Mouse (Mus musculus) kidney, postnatal 36 days (tissue): ENCODE measurements around the gene Palld.

Experiments used
- DNase-seq, 2 experiments: peaks; one replicate each; pipeline ENCODE4 v3.0.0; 2021 to 2022; ENCODE audit warnings: mixed read lengths in 2 of 2

Palld gene

DNA sequence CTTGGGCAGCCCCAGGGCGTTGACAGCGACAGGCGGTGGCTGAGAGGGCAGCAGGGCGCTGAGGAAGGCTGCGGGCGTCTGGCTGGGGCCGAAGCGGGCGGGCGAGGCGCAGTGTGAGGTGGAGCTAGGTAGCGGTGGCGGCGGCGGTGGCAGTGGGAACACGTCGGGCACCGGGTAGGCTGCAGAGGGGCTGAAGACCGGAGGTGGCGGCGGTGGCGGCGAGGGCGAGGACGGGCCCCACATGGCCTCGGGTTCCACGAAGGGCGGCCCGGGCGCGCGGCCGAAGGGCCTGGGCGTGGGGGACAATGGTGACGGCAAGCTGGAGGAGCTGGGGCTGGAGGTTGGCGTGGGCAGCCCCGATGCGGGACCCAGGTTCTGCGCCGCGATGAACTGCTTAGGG, 352.9 kb downstream of the Palld start:
- no peak for DNase-seq

DNA sequence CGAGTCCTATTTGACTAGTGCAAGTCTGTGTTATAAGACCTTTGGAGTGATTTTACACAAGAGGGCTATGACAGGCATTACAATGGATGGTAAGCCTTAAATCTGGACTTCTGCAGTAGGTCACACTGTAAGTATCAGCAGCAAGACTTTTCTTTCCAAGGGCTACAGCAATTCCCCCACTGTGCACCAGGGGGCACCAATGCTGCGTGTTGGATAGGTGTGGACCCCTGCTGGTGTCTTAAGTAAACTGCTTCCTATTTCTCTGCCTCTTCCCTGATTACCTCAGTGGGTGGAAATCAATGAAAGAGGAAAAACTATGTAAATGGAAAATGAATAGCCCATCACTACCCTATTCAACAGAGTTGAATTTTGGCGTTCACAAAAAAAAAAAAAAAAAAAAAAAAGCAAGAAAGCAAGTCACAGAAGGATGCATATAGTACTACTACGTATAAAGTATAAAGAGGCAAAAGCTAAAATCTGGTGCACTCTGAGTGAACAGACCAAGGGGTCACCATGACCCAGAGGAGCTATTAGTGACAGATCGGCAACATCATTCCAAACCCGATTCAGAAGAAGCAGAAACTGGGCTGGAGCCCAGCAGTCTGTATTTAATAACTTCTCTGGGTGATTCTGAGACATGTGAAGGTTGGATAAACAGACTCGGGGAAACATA, 362.5 kb downstream of the Palld start:
- DNase-seq, result peak; percentile 84 to 91

DNA sequence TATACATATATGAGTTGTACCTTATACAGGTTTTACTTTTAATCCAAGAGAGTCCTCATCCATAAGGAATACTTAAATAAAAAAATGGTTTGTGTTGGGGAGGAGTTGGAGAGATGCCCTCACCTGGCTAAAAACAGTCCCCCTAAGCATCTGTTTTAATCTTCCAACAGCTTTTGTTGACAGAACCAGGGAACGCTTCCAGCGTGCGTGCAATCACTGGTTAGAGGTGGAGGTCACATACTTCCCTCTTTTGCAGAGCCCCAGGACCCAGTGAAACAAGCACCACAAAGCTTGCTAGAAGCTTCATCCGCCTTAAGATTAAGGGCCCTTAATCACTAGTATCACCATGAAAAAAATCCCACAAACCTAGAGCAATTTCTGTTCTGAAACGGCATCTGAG, 365.0 kb downstream of the Palld start:
- no peak for DNase-seq

- DNase-seq, result no peak
Measured at GRCm38 (mm10) chr8:61535472-61535871, 367.0 kb downstream of the Palld start.

DNA sequence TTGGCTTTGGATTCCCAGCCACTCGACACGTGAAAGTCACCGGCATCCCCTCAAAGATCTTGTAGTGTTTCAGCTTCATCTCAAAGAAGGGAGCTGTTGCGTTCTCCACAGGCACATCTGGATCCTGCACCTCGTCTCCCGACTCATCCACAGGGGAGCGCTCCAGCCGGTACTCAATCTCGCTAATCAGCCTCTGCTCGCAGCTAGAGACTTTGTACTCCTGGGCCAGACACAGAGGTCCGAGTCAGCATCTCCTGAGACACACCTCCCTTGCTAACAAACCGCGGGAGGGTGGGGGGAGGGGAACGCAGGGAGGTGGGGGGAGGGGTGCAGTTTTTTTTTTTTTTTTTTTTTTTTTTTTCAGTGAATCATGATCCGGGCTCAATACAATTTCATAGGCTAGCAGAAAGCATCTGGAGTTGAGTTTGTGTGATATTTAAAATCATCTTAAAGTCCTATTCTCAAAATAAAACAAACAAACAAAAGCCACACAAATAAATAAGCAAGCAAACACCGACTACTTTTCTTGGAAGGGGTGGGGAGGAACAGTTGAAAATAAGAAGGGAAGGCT, 369.0 kb downstream of the Palld start:
- peak; percentile 62 for DNase-seq

DNA sequence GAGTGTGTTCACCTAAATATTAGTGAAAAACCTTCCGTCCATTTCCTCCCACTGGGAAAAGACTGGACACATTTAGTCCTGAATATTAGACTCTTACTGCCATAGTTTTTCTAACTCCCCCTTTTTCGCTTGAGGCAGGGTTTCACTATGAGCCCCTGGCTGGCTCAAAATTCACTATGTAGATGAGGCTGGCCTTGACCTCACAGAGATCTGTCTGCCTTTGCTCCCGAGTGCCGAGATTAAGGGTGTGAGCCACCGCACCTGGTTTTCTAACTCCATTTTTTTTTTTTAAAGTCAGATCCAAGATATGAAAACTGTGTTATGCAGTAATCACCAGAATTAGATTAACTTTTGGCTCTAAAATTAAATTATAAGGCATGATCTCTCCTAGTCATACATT, 369.7 kb downstream of the Palld start:
- no peak for DNase-seq

DNA sequence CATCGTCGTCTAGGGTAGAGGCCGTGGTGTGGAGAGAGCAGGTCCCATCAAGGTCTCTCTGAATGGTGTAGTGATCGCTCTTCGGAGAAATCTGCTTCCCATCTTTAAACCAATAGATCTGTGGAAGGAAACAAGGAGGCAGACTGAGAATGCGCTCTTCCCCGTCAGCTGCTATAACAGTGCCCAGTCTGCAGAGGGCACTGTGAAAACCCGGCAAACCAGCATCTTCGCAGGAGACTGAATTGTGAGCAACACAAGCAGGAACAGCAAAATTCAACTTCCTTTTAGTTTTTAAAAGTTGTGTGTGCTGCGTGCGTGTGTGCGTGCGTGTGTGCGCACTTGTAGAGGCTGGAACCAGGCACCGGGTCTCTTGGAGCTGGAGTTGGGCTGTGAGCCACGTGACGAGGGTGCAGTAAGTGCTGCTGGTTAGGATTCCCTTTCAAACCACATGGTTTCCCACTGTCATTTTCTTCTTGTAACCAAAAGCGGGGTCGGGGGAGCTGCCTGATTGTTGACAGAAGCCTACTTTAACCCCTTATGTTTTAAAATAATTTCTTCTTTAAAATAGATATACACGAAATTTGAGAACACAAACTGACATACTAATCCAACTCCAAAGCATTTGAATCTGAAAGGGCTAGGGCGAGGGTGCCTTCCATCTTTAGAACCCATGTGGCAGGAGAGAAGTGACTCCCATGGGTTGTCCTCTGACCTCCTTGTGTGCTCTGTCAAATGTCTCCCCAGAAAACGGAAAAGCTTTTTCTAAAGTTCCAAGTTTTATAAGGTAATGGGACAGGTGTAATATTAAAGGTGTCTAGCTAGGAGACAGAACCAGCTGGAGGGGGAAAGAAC, 370.3 kb downstream of the Palld start:
- no peak for DNase-seq

GRCm38 (mm10) chr8:61528642-61529041, 373.8 kb downstream of the Palld start:
- no peak for DNase-seq

DNA sequence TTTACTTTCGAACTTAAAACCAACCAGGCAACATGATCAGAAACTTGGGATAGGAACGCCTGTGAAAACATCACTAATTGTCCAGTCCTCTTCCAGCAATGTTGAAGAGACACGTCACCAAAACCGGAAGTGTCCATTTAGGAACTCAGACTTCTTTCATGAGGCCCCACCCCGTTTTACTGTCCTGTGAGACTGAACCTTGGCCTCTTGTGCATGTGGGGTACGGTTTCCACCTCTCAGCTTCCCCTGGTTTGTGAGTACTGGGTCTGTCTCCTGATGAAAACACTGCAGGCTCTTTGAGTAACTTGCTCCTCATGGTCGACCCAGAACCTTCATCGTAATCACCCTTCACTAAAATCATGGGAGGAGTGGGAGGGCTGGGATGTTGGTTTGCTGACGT, 374.3 kb downstream of the Palld start:
- no peak for DNase-seq

DNA sequence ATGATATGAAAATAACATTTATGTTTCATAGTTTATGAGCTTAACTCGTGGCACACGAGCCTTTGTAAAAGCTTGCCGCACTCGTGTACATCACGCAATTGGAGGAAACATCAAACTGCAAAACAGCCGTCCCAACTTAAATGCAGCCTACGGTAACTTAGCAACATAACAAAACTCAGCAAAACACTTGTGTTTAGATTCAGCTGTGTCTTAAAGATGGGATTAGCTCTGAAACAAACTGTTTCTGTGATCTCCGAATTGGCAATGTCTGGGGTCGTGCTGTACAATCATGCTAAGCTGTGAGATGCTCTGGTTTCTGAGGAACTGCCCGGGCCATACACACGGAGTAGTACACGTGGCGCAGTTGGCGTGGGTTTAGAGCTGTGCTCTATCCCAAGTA, 375.5 kb downstream of the Palld start:
- no peak for DNase-seq

DNA sequence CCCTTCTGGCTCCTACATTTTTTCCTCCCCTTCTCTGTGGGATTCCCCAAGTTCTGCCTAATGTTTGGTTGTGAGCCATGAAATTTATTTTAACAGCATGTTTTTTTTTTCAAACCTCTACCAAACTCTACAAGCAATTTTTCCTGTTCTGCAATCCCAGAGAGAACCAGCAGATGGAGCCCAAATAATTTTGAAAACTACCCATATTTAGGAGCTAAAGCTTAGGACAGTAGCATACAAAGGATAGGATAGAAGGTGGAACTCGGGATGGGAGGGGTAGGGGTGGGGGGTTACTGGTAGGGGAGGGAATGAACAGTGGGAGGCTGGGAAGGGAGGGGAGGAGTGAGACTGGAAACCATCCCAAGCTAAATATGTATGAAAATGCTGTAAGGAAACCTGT, 380.4 kb downstream of the Palld start:
- peak; percentile 16 to 54 for DNase-seq

- peak; percentile 19 to 34 for DNase-seq
Measured at GRCm38 (mm10) chr8:61517502-61518185, 384.8 kb downstream of the Palld start.

DNA sequence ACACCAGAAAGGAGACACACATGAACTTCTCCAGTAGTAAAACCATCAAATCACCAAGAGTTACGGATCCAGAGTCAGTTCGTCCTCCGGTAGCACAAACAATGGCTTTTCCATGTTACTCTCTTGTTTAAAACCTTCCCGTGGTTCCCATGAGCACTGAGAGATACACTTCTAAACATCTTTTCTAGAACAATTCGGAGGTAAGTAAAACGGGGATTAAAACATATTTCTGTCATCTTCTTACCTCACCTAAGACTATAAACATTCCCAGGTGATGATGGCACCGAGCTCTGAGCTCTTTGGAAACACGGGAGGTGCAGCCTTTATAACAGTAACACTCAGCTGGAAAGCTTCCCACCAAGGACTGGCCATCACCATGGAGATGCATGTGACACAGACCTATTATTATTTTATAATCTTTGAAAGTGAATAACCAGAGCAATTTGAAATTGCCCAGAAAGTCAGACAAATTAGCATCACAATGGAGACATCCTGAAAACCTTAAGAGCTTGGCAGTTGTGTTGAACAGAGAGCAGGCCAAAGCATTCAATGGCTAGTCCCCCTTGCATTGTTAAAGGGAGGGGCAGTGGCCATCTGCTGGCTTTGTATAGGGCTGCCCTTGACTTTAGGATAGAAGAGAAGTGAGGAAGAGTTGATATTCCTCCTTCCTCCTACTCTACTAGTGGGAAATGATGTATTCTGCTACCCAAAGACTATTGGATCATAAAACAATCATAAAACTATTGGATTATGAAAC, 385.6 kb downstream of the Palld start:
- no peak for DNase-seq

GRCm38 (mm10) chr8:61515931-61516744, 386.4 kb downstream of the Palld start:
- DNase-seq, result peak; percentile 74 to 90

GRCm38 (mm10) chr8:61515110-61515930, 387.2 kb downstream of the Palld start:
- no peak for DNase-seq

- DNase-seq, result no peak
Measured at GRCm38 (mm10) chr8:61502277-61502676, 400.2 kb downstream of the Palld start.

GRCm38 (mm10) chr8:61500914-61501313, 401.6 kb downstream of the Palld start:
- no peak for DNase-seq

GRCm38 (mm10) chr8:61499035-61499434, 403.5 kb downstream of the Palld start:
- peak; percentile 62 to 63 for DNase-seq

- no peak for DNase-seq
Measured at GRCm38 (mm10) chr8:61497110-61497509, 405.4 kb downstream of the Palld start.

DNA sequence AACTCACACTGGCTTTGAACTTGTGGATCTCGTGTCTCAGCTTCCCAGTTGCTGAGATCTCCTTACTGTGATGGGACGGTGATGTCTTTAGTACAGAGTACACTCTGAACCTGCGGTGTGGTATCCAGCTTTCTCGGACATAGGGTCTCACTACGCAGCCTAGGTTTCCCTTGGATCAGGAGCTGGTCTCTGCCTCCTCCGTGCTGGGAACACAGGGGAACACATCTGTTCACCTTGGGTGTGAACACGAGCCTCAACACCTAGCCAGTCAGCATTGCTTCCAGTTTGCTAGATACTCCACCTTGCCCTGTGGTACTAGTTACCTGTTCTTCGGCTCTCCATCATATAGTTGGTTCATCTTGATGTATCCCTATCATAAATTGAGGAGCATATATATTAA, 413.9 kb downstream of the Palld start:
- DNase-seq, result no peak
